Mouse (Mus musculus) naive thymus-derived CD4-positive, alpha-beta T cell, adult 2 months (primary cell): ENCODE measurements at regions not wholly inside any gene's neighbourhood (a gene's known extent, or its start where the extent isn't known, plus 50 kb on each side); places are given as distances from the start of the nearest gene placed in this dataset.
A peak's percentile ranks its signal among the peaks of the same experiment; 100 is the strongest.

ENCODE experiments used
- DNase-seq: peaks from one replicate; pipeline ENCODE4 v3.0.0-alpha.2; 2011; ENCODE audit warnings: low read depth

DNA sequence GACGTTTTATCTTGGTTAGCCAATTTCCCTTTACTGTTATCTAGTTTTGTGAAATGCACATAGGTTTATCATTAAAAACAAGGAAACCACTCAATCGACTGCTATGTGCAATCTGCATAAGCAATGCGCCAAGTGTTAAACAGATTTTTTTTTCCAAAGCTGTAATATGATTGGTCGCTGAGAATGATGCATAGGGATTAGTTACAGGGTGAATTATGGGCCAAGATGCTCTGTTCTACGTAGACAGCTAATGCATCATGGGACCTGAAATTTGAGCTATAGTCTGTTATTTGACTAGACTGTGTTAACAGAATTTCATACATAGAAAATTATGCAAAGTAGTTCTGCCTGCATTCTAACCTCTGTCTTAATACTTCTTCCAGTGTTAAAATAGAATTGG is 284.0 kb downstream of the Basp1 start:
- DNase-seq = no peak

DNA sequence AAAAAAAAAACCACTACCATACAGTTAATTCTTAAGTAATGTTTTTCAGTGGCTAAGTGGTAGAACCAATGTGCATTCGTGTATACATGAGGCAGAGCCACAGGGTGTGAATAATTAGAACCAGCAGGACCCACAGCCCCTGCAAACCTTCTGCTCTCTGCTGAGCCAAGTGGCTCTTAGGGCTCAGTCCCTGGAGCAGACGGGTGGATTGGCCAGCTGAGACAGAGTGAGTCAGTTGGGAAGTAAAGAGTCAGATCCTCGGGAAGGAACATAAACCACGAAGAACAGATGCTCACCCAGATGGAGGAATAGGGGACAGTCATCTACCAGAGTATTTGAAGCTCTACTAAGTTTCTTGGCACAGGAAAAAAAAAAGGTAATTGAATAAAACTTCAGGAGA is 293.1 kb downstream of the Basp1 start:
- no peak for DNase-seq

DNA sequence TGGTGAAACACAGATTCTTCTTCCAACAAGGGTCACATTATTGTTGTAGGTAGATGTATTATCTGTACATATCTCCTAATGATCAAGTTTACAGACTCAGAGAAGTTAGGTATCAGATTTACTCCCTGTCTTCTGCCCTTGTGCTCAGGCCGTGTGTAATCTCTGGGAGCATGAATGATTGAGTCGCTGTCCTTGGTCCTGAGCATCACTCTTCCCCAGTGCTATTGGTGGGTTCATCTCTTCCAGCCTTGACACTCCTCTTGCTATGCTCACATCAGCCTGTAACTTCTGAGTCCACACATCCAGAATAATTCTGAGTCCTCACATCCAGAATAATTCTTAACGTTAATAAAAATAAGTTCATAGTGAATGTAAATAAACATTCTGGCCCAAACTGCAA is 295.6 kb downstream of the Basp1 start:
- DNase-seq = no peak

DNA sequence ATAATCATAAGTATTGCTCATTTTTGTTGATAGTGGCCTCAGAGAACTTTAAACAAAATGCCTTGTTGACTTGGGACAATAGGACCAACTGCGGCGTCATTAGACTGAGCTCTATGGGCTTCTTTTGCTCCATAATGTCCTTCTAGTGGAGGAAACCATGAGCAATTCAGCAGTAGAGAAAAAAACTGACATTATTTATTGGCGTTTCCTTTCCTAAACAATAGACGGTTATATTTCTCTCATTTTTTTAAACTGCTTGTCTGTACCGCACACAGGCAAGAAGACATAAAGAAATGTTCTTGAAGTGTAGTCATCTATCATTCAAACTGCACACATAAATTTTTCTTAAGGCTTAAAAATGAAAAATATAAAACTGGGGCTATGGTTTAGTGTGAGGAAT is 310.8 kb downstream of the Basp1 start:
- no peak for DNase-seq

DNA sequence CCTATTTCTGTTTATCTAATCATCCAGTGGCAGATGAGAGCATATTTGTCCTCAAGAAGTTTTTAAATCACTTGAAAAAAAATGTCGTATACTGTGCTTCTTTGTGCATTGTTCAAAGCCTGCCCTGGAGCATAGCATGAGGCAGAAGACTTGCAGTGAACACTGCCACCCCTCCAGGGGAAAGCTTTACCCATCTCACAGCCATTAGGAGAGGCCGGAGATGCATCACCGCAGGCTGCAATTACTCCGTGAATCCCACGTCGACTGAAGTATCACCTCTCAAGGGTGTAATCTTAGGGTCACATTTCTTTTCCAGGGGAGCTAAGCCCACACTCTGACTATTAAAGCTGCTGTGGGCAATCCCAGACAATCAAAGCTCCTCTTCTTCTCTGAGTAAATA is 319.8 kb downstream of the Basp1 start:
- DNase-seq = no peak

DNA sequence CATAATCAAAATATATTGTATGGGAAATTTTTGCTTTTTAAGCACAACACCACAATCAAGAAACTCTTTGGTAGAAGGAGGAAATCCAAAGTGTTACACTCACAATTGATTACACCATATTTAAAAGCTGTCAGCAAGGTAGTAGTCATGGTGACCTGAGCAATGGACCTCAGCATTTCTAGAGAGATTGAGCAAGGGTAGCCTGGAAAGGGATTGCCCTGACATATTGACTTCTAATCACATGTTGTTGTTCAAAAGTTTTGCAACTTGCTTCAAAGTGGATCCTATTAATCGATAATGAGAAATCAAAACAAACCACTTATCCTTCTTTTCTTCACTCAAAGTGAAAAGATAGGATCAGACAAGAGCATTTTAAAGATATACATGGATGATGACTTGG is 343.9 kb downstream of the Basp1 start:
- no peak for DNase-seq

DNA sequence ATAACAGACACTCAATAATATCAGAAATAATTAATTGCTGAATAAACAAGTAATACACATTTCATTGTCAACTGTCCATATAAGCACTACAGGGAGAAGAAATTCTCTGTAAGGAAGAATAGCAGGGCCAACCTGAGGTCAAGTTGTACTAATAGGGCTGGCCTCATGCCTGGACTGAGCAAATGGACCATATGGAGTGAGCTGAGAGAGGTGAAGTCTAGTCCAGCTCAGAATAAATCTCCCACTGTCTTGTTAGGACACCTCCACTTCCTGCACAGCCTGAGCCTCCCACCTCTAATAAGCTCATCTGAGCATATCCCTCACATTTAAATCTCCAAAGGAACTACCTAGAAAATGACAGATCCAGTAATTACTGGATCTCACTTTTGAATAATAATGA is 354.2 kb downstream of the Basp1 start:
- DNase-seq = no peak

DNA sequence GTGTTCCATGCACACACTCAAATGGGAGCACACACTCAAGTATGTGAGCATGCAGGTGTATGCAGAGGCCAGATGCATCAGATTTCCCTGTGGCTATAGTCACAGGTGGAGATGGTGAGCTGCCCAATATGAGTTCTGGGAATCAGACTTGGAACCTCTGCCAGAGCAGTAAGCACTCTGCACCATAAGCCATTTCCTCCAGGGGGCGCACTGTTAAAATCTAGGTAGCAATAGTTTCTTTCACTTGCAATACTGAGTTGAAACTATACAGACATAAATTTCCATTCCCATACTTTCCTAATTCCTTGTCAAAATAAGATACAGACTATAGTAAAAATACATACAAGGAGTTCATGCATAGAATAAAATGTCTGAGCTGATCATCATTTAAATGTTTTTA is 365.7 kb downstream of the Basp1 start:
- peak; percentile 69 for DNase-seq

DNA sequence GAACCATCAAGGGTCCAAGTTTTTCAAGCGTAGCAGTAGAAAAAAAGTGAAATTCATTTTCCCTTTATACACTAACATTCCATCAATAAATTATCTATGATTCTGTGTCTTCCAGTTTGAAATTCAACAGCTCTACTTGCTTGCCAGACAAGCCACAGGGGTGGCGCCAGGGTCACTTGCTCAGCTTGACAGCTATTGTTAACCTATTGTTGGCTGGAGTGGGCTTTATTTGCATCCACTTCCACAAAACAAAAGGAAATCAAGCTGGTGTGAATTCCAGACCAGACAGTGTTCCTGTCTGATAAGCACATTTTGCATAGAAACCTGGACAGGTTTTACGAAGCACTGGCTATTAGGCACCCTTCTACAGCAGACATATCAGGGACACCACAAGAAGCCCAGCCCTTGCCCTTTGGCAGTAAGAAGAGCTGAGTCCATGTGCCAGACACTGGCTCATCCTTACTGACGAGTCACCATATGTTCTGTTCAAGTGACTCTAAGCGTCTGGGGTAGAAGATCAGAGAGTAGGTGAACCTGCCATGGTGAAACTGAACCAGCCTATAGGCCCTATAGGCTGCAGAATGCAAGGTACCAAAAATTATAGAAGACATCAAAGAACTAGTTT is 366.9 kb downstream of the Basp1 start:
- DNase-seq = no peak

DNA sequence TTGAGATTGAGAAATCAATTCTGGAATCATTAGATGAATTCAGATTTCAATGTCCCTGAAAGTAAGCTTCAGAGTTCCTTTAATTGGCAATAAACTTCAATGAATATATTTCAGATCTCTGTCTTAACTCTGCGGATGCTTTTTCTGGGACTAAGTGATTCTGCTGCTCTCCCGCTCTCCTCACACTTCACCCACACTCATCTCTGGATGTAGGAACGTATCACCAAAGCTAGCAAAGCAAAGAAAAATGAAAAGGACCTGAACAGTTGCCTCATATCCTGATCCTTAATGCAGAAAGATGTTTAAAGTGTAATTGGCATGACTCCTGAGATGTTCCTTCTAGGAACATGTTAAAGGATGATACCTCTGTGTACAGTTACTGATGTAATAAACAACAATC is 377.3 kb downstream of the Basp1 start:
- DNase-seq = no peak

DNA sequence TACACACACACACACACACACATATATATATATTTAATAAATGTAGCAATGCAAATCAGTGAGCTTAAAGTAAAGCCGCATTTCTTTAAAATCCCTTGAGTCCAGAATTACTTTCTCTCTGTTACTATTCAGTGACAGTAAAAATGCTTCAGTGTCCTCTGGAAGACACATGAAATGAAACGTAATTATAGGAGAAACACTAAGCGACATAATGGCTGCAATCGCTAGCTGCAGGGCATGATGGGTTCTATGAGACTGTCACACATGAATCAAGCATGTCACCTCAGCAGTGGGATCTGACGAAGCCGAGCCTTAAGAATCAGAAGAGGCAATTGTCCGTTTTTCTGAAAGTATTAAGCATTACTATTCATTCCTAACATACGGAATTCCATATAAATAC is 385.7 kb downstream of the Basp1 start:
- no peak for DNase-seq

DNA sequence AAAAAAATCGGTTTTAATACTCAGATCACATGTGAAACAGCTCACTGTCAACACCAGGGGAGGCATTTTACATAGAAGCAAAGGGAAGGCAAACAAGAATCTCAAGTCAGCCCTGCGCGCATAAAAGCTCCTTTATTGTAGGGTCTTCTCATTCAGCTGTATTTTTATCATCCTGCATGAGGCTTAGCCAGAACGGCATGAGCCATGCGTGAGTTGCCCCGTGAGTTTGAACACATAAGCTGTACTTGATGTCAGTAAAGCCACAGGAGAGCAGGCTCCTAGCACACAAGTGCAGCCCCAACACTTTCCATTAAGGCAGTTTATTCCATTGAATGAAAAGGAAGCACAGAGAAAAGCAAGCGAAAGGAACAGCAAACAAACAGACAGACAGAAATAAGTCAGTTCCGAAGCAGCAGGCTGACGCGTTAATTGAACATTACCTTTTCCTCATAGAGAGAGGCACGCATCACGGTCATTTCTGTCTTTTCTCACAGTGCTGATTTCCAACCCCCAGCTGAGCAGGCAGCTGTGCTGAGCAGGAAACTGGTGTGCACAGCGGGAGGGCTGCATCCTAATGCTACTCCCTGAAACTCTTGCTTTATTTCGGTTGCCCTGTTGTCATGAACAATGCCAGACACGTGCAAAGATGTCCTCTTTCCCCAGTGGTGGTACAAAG is 386.6 kb downstream of the Basp1 start:
- DNase-seq = no peak

DNA sequence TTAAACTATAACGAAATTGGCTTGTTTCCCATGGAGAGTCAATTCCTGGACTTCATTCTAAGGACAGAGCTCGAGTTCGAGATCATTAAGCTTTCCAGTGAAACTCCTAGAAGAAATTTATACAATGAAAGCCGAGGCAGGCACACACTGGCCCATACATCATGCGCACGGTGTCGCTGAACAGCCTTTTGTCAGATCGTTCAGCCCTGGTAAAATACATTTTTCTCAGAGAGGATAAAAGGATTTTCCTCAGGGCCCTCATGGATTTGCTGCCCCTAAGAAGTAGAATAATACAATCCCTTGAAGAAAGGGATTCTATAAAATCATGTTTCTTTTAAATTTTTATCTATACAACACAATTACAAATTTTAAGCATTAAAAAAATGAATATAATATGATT is 387.2 kb downstream of the Basp1 start:
- DNase-seq = no peak

DNA sequence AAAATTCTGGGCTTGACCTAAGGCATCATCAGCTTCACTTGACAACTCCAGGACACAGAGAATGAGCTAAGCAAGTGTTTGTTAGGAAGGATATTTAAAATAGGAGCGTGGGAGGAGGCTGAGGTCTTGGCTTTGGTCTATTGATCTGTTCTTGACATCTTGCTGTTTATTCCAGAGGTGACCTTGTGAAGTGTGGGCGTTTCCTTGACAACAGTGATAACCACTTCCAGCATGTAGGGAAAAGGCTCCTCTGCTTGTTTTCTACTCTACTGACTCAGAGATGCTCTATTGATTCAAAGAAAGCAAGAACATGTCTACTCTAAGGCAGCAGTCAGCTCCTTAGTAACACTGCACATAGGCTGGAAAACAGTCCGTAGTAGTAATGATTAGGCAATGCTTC is 392.6 kb downstream of the Basp1 start:
- no peak for DNase-seq

DNA sequence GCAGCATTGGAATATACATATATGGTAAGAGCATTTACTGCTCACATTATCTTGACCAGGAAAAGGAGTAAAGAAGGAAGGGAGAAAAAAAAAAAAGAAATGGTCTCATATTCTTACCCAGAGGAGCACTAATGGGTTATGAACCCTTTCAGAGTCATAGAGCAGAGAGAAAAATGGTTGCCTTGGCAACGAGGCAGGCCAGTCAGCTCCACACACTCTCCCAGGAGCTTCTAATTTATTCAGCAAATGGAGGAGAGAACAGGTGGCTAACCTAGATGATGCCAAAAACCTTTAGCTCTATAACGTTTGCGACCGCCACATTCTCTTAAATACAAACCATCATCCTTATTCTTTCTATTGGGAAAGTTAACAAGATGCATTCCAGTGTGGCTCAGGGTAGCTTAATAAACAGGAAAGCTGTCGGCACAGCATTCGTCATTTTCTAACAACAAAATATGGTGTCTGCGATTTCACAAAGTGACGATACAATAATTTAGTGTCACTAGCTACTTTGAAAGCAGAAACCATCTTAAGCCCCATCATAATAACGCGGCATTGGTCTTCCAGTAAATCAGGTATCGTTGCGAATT is 394.1 kb downstream of the Basp1 start:
- DNase-seq = no peak

DNA sequence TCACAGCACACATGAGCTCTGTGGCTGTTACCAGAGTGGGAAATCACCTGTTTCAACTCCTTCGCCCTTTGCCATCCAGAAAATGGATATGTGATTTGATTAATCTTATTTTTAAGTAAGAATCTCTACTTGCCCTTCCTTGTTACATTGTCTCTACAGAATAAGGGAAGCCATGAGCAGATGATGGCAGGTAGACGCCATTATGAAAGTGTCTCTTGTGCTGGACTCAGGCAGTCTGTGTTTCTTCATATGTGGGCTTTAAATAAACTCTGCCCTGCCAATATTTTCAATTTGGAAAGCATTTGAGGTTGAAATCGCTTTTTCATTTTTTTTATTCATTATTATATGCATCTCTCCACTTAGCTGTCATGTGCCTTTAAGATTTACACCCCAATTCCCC is 394.6 kb downstream of the Basp1 start:
- no peak for DNase-seq

DNA sequence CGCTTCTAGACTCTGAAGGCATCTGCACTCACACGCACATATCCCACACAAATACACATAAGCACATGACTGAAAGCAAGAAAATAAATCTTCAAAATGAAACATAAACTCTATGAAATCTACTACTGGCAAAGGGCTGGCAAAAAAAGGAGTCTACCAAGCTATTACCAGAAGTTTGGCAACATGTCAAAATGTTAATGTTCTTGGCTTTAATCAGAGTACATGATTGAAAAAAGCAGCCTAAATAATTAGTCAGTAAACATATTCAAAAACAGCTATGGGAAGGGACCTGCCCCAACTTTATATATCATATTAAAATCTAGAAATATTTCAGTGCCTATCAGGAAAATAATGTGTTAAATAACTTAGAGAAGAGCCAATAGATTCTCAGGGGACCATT is 405.8 kb downstream of the Basp1 start:
- DNase-seq = no peak

DNA sequence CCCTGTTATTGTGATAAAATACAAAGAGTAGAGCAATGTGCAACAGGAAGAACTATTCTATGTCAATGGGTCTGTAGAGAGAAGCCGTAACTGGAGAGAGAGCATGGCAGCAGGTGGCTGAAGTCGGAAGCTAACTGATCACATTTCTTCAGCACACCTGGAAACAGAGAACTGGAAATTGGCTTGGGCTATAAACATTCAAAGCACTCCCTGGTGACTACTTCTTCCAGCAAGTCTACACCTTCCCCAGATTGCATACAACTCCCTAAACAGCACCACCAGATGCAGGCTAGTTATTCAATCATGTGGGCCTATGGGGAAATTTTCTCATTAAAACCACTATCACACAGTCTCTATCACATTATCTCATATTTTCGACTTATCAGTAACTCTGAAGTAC is 413.4 kb downstream of the Basp1 start:
- DNase-seq = no peak

DNA sequence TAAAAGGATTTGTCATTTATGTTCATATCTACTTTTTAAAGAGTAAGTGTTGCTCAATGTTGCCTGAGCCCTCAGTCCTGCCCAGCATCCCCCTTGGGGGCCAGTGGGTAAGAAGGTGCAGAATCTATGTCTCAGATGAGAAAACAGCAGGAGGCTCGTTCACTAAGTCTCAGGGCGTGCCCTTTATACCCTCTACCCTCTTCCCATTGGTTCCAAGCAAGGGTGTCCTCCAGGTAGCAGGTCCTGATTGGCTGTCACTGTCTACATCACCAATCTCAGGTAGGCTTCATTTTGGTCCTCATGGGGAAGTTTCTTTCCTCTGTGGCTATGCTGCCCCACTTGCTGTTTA is 420.3 kb downstream of the Basp1 start:
- DNase-seq = no peak

DNA sequence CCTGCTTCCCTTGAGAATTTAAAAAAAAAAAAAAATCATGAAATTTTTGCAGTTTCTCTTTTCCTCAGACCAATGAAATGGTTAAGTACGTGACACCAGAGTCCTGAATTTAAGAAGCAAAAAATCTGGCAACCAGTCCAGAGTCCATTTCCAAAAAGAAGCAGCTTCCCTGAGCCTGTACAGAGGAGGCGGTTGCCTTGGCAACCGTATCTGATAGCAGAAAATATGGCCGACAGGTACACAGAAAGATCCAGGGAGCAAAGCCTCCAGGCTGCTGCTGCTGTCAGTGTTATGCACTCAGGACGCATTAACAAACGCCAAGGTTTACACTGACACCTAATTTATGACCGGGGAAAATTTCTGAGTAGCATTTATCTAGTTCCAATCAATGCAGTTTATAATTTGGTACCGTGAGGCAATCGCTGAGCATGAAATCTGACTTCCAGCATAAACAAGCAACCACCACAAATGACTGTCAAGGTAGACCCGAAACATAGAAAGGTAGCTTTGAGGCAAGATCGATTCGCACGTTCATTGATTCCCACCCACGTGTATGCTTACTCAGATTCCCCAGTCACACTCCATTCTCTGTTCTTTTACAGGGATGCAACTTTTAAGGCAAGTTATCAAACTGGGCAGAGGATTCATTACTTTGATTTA is 420.8 kb downstream of the Basp1 start:
- no peak for DNase-seq

DNA sequence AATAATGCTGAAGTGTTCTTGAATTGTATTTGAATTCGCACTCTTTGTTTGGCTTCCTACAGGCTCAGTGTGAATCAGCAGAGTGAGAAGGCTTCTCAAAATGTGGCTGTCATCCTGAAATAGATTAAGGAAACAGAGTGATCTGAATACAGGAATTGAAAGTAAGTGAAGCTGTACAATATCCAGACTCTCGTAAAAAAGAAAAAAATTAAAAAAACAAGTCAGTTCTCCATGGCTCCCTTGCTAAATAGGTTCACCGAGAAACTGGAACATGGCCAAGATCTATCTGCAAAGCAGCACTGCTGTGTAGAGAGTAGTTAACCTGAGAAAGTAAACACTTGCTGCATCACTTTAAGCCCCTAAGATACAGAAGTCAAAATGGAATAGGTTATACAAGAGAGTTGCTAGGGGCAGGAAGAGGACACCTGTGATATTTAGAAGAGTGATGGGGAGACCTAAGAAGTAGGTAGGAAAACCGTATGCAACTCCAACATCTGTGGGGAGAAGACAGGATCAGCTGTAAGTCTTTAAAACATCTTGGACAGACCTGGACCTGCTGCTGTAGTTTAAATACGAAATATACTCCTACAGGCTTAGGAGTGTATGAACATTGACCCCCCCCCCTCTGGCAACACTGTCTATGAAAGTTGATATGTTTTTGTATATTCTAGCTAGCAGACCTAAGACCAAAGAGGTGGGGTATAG is 423.3 kb downstream of the Basp1 start:
- DNase-seq = no peak

DNA sequence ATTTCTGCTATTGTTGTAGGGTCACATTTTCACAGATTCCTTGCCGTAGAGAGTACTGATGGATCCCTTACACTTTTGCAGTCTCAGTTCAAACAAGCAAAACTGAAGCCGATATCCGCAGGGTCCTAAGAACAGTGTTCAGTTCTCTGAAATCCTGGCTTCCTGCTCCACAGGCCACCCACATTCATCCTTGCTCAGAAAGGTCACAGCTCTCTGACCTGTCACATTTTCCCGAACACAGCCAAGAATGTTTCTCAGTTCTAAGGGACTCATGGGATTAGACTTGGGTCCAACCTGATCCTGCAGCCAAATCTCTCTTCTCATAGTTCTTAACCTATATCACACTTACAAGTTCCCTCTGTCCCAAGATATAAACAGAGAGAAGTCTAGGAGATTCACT is 432.7 kb downstream of the Basp1 start:
- no peak for DNase-seq

DNA sequence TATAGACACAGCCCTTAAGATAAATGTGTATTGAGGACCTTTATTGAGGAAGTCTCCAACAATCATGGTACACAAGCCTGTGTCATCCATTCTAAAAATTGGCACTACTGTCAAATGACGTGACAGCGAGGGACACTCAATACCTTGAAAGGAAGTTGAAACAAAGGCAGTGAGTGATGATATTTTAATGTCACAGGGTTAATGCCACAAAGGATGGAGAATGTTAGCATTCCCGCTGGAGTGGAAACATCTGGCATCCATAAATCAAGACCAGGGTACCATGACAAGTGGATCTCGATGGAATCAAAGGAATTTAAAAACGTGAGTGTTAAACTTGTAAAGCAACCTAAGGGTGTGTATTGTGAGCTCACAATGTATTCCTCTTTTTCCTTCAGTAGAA is 441.5 kb downstream of the Basp1 start:
- DNase-seq = no peak
